Mouse (Mus musculus) liver, embryonic 11.5 days (tissue): ENCODE results near the gene Focad. TPM values are rescaled to one million over a fixed set of nuclear protein-coding genes. Genes with fewer than 3 reads are reported as not detected.
A peak's percentile ranks its signal among the peaks of the same experiment; 100 is the strongest.

Source experiments
- ATAC-seq: fragments of 200-750 bp; cut with Nextera tagmentation; replicated peaks from 2 replicates; pipeline ENCODE4 v1.8.0; 2017; ENCODE audit warnings: moderate number of reproducible peaks, mild to moderate bottlenecking, moderate TSS enrichment, moderate library complexity; ENCODE audit not compliant: low FRiP score
- DNase-seq: peaks from one replicate; pipeline ENCODE4 v3.0.0-alpha.2; 2017; ENCODE audit warnings: low spot score
- H3K27ac ChIP-seq: fragments of 300-500 bp; sonication (generic); 2 replicates; pipeline ENCODE4 v1.5.1; 2014; ENCODE audit warnings: mild to moderate bottlenecking, low read depth, low read length, control low read depth
- H3K27me3 ChIP-seq: fragments of 300-500 bp; sonication (generic); replicated peaks from 2 replicates; pipeline ENCODE4 v1.6.1; 2014; ENCODE audit warnings: low read length, mixed read lengths; ENCODE audit not compliant: control insufficient read depth, insufficient read depth
- H3K36me3 ChIP-seq: fragments of 300-500 bp; sonication (generic); 2 replicates; pipeline ENCODE4 v1.6.1; 2014; ENCODE audit warnings: mild to moderate bottlenecking, low read length, moderate library complexity, mixed read lengths; ENCODE audit not compliant: control insufficient read depth, insufficient read depth
- H3K4me1 ChIP-seq: fragments of 300-500 bp; sonication (generic); replicated peaks from 2 replicates; pipeline ENCODE4 v1.6.1; 2014; ENCODE audit warnings: low read length, mixed read lengths; ENCODE audit not compliant: control insufficient read depth, insufficient read depth
- H3K4me2 ChIP-seq: fragments of 300-500 bp; sonication (generic); 2 replicates; pipeline ENCODE4 v1.6.1; 2014; ENCODE audit warnings: mild to moderate bottlenecking, control low read depth, moderate library complexity
- H3K4me3 ChIP-seq: fragments of 300-500 bp; sonication (generic); 2 replicates; pipeline ENCODE4 v1.5.1; 2014; ENCODE audit warnings: low read depth, low read length, control low read depth
- H3K9ac ChIP-seq: fragments of 300-500 bp; sonication (generic); 2 replicates; pipeline ENCODE4 v1.6.1; 2014; ENCODE audit warnings: low read depth, low read length, control low read depth
- H3K9me3 ChIP-seq: fragments of 300-500 bp; sonication (generic); 2 replicates; pipeline ENCODE4 v1.6.1; 2016; ENCODE audit warnings: low read length, inconsistent platforms, mixed read lengths; ENCODE audit not compliant: control insufficient read depth
- WGBS: fragments of 180-500 bp; shearing (Covaris S2); extraction: QIAGEN DNeasy Blood & Tissue Kit; methylation state at CpG from one replicate; pipeline ENCODE4 v1.1.7; 2014; 5-methylcytosine and 5-hydroxymethylcytosine counted together
- polyA plus RNA-seq: library from polyadenylated mRNA; unstranded; fragments of >200 nt; fragmentation: Nextera tagmentation; extraction: Ambion mirVana; gene quantifications from 2 replicates; pipeline ENCODE4 v1.2.1, GENCODE M21; 2014

Focad gene
- polyA plus RNA-seq, 1 experiment from 2014 or later: 23.2 TPM

DNA sequence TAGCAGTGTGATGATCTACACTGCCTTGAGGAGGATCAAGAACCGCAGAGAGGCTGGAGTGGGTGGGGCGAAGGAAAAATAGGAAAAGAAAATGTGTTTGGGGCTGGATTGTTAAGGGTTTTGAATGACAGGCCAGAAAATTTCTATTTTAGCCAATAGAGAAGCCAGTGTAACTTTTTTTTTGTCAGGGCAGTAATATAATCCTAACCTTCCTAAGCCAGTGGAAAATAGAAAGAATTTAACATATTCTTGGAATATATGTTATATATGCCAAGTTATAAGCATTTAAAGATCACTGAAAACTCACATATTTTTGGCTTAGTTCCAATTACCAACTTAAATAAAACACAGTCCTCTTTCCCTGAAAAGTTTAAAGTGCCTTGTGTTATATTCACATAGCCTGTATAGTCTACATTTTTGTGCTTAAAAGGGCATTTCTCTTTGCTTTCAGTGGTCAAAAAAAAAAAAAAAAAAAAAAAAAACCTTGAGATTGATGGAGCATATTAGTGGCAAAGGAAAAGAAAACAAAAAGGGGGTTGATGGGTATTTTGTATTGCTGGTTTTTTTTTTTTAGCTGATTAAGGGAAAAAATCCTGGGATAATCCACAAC lies 333.3 kb downstream of the Focad start:
- H3K4me1 ChIP-seq: no peaks in the 10 kb centered on the region
- DNase-seq (no peak), ATAC-seq (no peak)
- no peaks in the 10 kb centered on the region for H3K36me3 ChIP-seq
- no peak overlapping the region for H3K9ac ChIP-seq
- H3K4me3 ChIP-seq: no peak overlapping the region
- no peaks in the 10 kb centered on the region for H3K27me3 ChIP-seq
- no peak overlapping the region for H3K27ac ChIP-seq
- WGBS: 81% methylated on average over 2 of the region's 2 CpGs
- H3K9me3 ChIP-seq: no peaks in the 10 kb centered on the region
- no peak overlapping the region for H3K4me2 ChIP-seq

DNA sequence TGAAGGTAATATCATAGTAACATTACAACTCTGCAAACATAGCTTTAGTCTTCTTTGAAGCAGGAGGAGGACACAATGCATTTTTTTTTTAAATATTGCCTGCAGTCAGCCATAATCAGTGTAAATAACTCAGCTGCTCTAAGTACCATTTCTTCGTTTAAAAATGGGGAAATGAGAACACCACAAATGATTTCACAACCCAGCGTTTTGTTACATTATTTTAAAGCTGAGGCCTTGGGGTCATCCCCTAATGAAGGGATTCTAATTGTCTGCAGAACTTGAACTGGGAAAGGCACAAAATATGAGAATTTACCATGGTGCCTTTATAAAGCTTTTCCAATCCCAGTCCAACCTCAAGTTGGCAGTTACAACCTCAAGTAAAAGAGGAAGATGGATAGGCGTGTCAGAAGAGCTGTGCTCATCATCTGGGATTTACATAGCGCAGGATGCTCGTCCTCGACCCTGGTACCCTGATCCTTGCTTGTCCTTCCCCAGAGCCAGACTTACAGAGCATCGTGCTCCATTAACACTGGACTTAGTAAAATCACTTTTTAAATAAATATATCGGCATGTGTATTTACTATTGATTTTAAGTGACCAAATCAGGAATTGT lies 338.1 kb downstream of the Focad start:
- Histone ChIP-seq H3K9ac (no peak overlapping the region), H3K4me3 (no peak overlapping the region), H3K4me2 (no peak overlapping the region), H3K27ac (no peak overlapping the region), H3K9me3 (no peaks in the 10 kb centered on the region), H3K27me3 (no peaks in the 10 kb centered on the region), H3K4me1 (no peaks in the 10 kb centered on the region), H3K36me3 (no peaks in the 10 kb centered on the region)
- DNase-seq: no peak
- ATAC-seq: no peak
- 73% methylated on average over 8 of the region's 8 CpGs for WGBS

GRCm38 (mm10) chr4:88436593-88437165 lies 342.2 kb downstream of the Focad start:
- Histone ChIP-seq H3K9ac (no peak overlapping the region), H3K9me3 (no peaks in the 10 kb centered on the region), H3K27ac (no peak overlapping the region), H3K4me1 (peaks cover 12% of the 10 kb centered on the region), H3K36me3 (no peaks in the 10 kb centered on the region), H3K4me3 (no peak overlapping the region), H3K4me2 (no peak overlapping the region), H3K27me3 (no peaks in the 10 kb centered on the region)
- no peak for ATAC-seq
- WGBS: 75% methylated on average over 6 of the region's 6 CpGs
- no peak for DNase-seq

- 73% methylated on average over 3 of the region's 3 CpGs for WGBS
- H3K4me3 ChIP-seq: no peak overlapping the region
- DNase-seq: no peak
- no peak overlapping the region for H3K4me2 ChIP-seq
- no peaks in the 10 kb centered on the region for H3K36me3 ChIP-seq
- no peak for ATAC-seq
- H3K9me3 ChIP-seq: no peaks in the 10 kb centered on the region
- no peaks in the 10 kb centered on the region for H3K27me3 ChIP-seq
- H3K27ac ChIP-seq: no peak overlapping the region
- no peak overlapping the region for H3K9ac ChIP-seq
- H3K4me1 ChIP-seq: peaks cover 12% of the 10 kb centered on the region
Measured at GRCm38 (mm10) chr4:88437166-88437565, 342.7 kb downstream of the Focad start.

GRCm38 (mm10) chr4:88437917-88438316 lies 343.5 kb downstream of the Focad start:
- Histone ChIP-seq H3K9ac (no peak overlapping the region), H3K4me1 (peaks cover 12% of the 10 kb centered on the region), H3K27ac (no peak overlapping the region), H3K36me3 (no peaks in the 10 kb centered on the region), H3K4me2 (peak overlapping the region; percentile 78), H3K4me3 (no peak overlapping the region), H3K27me3 (no peaks in the 10 kb centered on the region), H3K9me3 (no peaks in the 10 kb centered on the region)
- 40% methylated on average over 2 of the region's 2 CpGs for whole genome bisulfite sequencing
- DNase-seq (no peak), ATAC-seq (no peak)

DNA sequence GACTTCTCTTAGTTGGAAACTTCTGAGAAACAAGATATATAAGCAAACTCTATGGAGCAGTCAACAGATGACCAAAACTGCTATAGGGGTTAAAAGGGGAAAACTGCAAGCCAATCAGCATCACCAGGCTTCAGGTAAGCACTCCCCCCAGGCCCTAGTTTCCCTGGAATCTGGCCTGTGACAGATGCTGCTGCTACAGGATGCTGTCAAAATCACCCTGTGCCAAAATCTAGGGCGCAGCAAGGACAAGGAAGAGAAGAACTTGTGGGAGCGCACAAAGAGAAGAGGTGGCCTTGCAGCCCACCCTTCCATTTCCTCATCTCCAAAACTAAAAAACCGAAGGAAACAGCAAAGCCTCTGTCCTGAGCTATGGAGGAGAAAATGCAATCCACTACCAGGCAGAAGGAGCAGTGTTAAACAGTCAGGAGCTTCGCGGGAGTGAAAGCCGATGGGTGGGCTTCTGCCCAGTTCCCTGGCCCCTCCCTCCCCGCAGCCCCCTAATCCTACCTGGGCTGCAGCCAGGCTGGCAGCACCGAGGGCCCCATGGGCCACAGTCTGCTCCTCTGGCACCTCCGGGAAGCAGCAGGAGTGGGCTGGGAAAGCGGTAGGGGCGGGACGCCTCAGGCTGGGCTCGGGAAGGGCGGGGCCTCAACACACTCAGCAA lies 344.0 kb downstream of the Focad start, which contains the start of gene Hacd4:
Hacd4 (minus strand) TSS at position 603 of the 664 bp plus-strand sequence.
- Histone ChIP-seq H3K9me3 (no peaks in the 10 kb centered on the region), H3K36me3 (no peaks in the 10 kb centered on the region), H3K9ac (peak within 1 kb of the TSS; percentile 61), H3K4me1 (peaks cover 12% of the 10 kb centered on the region), H3K27me3 (no peaks in the 10 kb centered on the region), H3K27ac (peak within 1 kb of the TSS; percentile 43; the same call in 1 of the 2 replicates), H3K4me2 (peak within 1 kb of the TSS; percentile 78), H3K4me3 (peak within 1 kb of the TSS; percentile 46)
- 4% methylated on average over 14 of the region's 14 CpGs for WGBS
- DNase-seq (peak; percentile 49), ATAC-seq (peak; percentile 77)

- Histone ChIP-seq H3K27ac (peak overlapping the region; percentile 43; the same call in 1 of the 2 replicates), H3K4me2 (peak overlapping the region; percentile 78), H3K9me3 (no peaks in the 10 kb centered on the region), H3K4me1 (peaks cover 12% of the 10 kb centered on the region), H3K27me3 (no peaks in the 10 kb centered on the region), H3K4me3 (peak overlapping the region; percentile 46), H3K36me3 (no peaks in the 10 kb centered on the region), H3K9ac (peak overlapping the region; percentile 61; the same call in 1 of the 2 replicates)
- ATAC-seq (no peak; the same call in 1 of the 2 replicates), DNase-seq (no peak)
- WGBS: 15% methylated on average over 4 of the region's 4 CpGs
Measured at GRCm38 (mm10) chr4:88438990-88439329, 344.5 kb downstream of the Focad start.

DNA sequence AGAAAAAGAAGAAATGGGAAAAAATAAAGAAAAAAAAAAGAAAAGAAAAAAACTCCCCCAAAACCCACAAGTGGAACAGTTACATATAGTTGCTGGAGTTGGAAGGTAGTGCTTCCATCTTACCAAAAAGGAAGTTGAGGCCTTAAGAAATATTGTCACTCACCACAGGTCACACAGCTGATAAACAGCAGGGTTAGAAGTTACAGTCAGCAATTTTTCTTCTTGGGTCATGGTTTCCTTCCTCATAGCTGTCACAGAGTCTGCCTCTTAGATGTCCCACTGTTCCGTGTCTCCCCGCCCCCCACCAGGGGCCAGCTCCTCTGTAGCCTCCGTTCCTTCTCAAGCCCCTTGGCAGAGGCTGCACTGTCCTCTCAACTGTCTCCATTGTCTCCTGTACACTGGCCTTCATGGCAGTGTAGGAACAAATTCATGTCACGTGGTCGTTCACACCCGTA lies 345.3 kb downstream of the Focad start:
- WGBS: 52% methylated on average over 6 of the region's 6 CpGs
- DNase-seq (peak; percentile 35), ATAC-seq (peak; percentile 59)
- no peak overlapping the region for H3K4me3 ChIP-seq
- H3K9me3 ChIP-seq: no peaks in the 10 kb centered on the region
- no peaks in the 10 kb centered on the region for H3K36me3 ChIP-seq
- 0 out of 2 replicates have a peak overlapping the region, but pooled peaks have one; percentile 25 for H3K27ac ChIP-seq
- H3K27me3 ChIP-seq: no peaks in the 10 kb centered on the region
- no peak overlapping the region for H3K9ac ChIP-seq
- peak overlapping the region; percentile 20; the same call in 1 of the 2 replicates for H3K4me2 ChIP-seq
- peaks cover 12% of the 10 kb centered on the region for H3K4me1 ChIP-seq
